Mouse (Mus musculus): ENCODE data around the gene Dand5. TPM values are rescaled to one million over a fixed set of nuclear protein-coding genes. Genes with fewer than 3 reads are reported as not detected.

The Dand5 gene
- polyA plus RNA-seq, 1 experiment, result 3.1 TPM

- peaks cover 33% of the 10 kb centered on the region for H3K4me1 ChIP-seq
- H3K27me3 ChIP-seq (replicated peaks), result peaks cover 31% of the 10 kb centered on the region
- no peaks in the 10 kb centered on the region for H3K9me3 ChIP-seq
- no peak for TF ChIP-seq GATA1 (IDR thresholded peaks at IDR 0.05; ENCODE audit: borderline replicate concordance, low read length)
- TF ChIP-seq FLI1 (IDR thresholded peaks at IDR 0.05; ENCODE audit: low read length), result no peak
- H3K36me3 ChIP-seq (replicated peaks; ENCODE audit: low read length), result peaks cover 23% of the 10 kb centered on the region
- H3K4me3 ChIP-seq (replicated peaks), result no peak overlapping the region
Measured at GRCm38 (mm10) chr8:84771941-84772378, 50.7 kb downstream of the Dand5 start.

- Histone ChIP-seq H3K4me3 (replicated peaks) (no peak overlapping the region), H3K4me1 (peaks cover 30% of the 10 kb centered on the region), H3K27me3 (replicated peaks) (peaks cover 34% of the 10 kb centered on the region), H3K36me3 (replicated peaks; ENCODE audit: low read length) (peaks cover 26% of the 10 kb centered on the region), H3K9me3 (no peaks in the 10 kb centered on the region)
- no peak for TF ChIP-seq GATA1 (IDR thresholded peaks at IDR 0.05; ENCODE audit: borderline replicate concordance, low read length)
- no peak for TF ChIP-seq FLI1 (IDR thresholded peaks at IDR 0.05; ENCODE audit: low read length)
Measured at GRCm38 (mm10) chr8:84771000-84771687, 51.5 kb downstream of the Dand5 start.

- Histone ChIP-seq H3K27me3 (replicated peaks) (peaks cover 29% of the 10 kb centered on the region), H3K9me3 (no peaks in the 10 kb centered on the region), H3K4me3 (replicated peaks) (no peak overlapping the region), H3K36me3 (replicated peaks; ENCODE audit: low read length) (peaks cover 26% of the 10 kb centered on the region), H3K4me1 (peaks cover 22% of the 10 kb centered on the region)
- TF ChIP-seq FLI1 (IDR thresholded peaks at IDR 0.05; ENCODE audit: low read length) (no peak), GATA1 (IDR thresholded peaks at IDR 0.05; ENCODE audit: borderline replicate concordance, low read length) (no peak)
Measured at GRCm38 (mm10) chr8:84770100-84770953, 52.3 kb downstream of the Dand5 start.

- H3K9me3 ChIP-seq, result no peaks in the 10 kb centered on the region
- TF ChIP-seq FLI1 (IDR thresholded peaks at IDR 0.05; ENCODE audit: low read length), result no peak
- no peak for TF ChIP-seq GATA1 (IDR thresholded peaks at IDR 0.05; ENCODE audit: borderline replicate concordance, low read length)
Measured at GRCm38 (mm10) chr8:84769324-84769723, 53.3 kb downstream of the Dand5 start.

GRCm38 (mm10) chr8:84768343-84769095 lies 54.1 kb downstream of the Dand5 start:
- Histone ChIP-seq H3K4me1 (peaks cover 10% of the 10 kb centered on the region; the same call in 1 of the 2 replicates), H3K4me3 (replicated peaks) (no peak overlapping the region), H3K36me3 (replicated peaks; ENCODE audit: low read length) (peaks cover 27% of the 10 kb centered on the region), H3K27me3 (replicated peaks) (peaks cover 33% of the 10 kb centered on the region), H3K9me3 (no peaks in the 10 kb centered on the region)
- TF ChIP-seq GATA1 (IDR thresholded peaks at IDR 0.05; ENCODE audit: borderline replicate concordance, low read length) (no peak), FLI1 (IDR thresholded peaks at IDR 0.05; ENCODE audit: low read length) (no peak)

More at GRCm38 (mm10) chr8:84769324-84769723, 53.3 kb downstream of the Dand5 start:
- H3K4me1 ChIP-seq, result peaks cover 15% of the 10 kb centered on the region
- peaks cover 27% of the 10 kb centered on the region for H3K27me3 ChIP-seq (replicated peaks)
- H3K36me3 ChIP-seq (replicated peaks; ENCODE audit: low read length), result peaks cover 27% of the 10 kb centered on the region
- H3K4me3 ChIP-seq (replicated peaks), result no peak overlapping the region

- Histone ChIP-seq H3K27me3 (replicated peaks) (peaks cover 32% of the 10 kb centered on the region), H3K9me3 (no peaks in the 10 kb centered on the region), H3K4me1 (peaks cover 7% of the 10 kb centered on the region; the same call in 1 of the 2 replicates), H3K4me3 (replicated peaks) (no peak overlapping the region), H3K36me3 (replicated peaks; ENCODE audit: low read length) (peaks cover 32% of the 10 kb centered on the region)
- TF ChIP-seq GATA1 (IDR thresholded peaks at IDR 0.05; ENCODE audit: borderline replicate concordance, low read length) (no peak), FLI1 (IDR thresholded peaks at IDR 0.05; ENCODE audit: low read length) (no peak)
Measured at GRCm38 (mm10) chr8:84767221-84767620, 55.4 kb downstream of the Dand5 start.

- Histone ChIP-seq H3K36me3 (replicated peaks; ENCODE audit: low read length) (peaks cover 26% of the 10 kb centered on the region), H3K4me1 (peaks cover 7% of the 10 kb centered on the region; the same call in 1 of the 2 replicates), H3K4me3 (replicated peaks) (no peak overlapping the region), H3K27me3 (replicated peaks) (peaks cover 29% of the 10 kb centered on the region), H3K9me3 (no peaks in the 10 kb centered on the region)
- TF ChIP-seq FLI1 (IDR thresholded peaks at IDR 0.05; ENCODE audit: low read length) (no peak), GATA1 (IDR thresholded peaks at IDR 0.05; ENCODE audit: borderline replicate concordance, low read length) (no peak)
Measured at GRCm38 (mm10) chr8:84766422-84766821, 56.2 kb downstream of the Dand5 start.

GRCm38 (mm10) chr8:84765629-84766028 lies 57.0 kb downstream of the Dand5 start:
- Histone ChIP-seq H3K4me3 (replicated peaks) (no peak overlapping the region), H3K4me1 (peaks cover 7% of the 10 kb centered on the region; the same call in 1 of the 2 replicates), H3K9me3 (no peaks in the 10 kb centered on the region), H3K36me3 (replicated peaks; ENCODE audit: low read length) (peaks cover 26% of the 10 kb centered on the region), H3K27me3 (replicated peaks) (peaks cover 30% of the 10 kb centered on the region)
- TF ChIP-seq GATA1 (IDR thresholded peaks at IDR 0.05; ENCODE audit: borderline replicate concordance, low read length) (no peak), FLI1 (IDR thresholded peaks at IDR 0.05; ENCODE audit: low read length) (no peak)

Other genes with a start within 250 kb of the Dand5 start
- 106 and 333 TPM in 2 replicates for gene Ier2, start 160.0 kb downstream of the Dand5 start, polyA plus RNA-seq (2012; ENCODE audit: insufficient read depth, low replicate concordance)
- 107 and 120 TPM in 2 replicates for gene Trmt1, start 136.5 kb downstream of the Dand5 start, polyA plus RNA-seq (2012; ENCODE audit: insufficient read depth, low replicate concordance)
- gene Nacc1, start 135.0 kb downstream of the Dand5 start, polyA plus RNA-seq (2012; ENCODE audit: insufficient read depth, low replicate concordance), result 144 and 266 TPM in 2 replicates
- 347 and 510 TPM in 2 replicates for gene Lyl1, start 121.4 kb downstream of the Dand5 start, polyA plus RNA-seq (2012; ENCODE audit: insufficient read depth, low replicate concordance)
- 2.7 and 19.7 TPM in 2 replicates for gene G430095P16Rik, start 99.8 kb downstream of the Dand5 start, polyA plus RNA-seq (2012; ENCODE audit: insufficient read depth, low replicate concordance)
- 18.4 and 27.4 TPM in 2 replicates for gene Nfix, start 22.5 kb downstream of the Dand5 start, polyA plus RNA-seq (2012; ENCODE audit: insufficient read depth, low replicate concordance)
- gene Gadd45gip1, start 8.7 kb upstream of the Dand5 start, polyA plus RNA-seq (2012; ENCODE audit: insufficient read depth, low replicate concordance), result 37.4 and 49.3 TPM in 2 replicates
- gene Rad23a, start 17.8 kb upstream of the Dand5 start, polyA plus RNA-seq (2012; ENCODE audit: insufficient read depth, low replicate concordance), result 338 and 623 TPM in 2 replicates
- 235 and 510 TPM in 2 replicates for gene Calr, start 24.1 kb upstream of the Dand5 start, polyA plus RNA-seq (2012; ENCODE audit: insufficient read depth, low replicate concordance)
- gene Farsa, start 34.2 kb upstream of the Dand5 start, polyA plus RNA-seq (2012; ENCODE audit: insufficient read depth, low replicate concordance), result 30.7 and 64.8 TPM in 2 replicates
- gene Syce2, start 49.3 kb upstream of the Dand5 start, polyA plus RNA-seq (2012; ENCODE audit: insufficient read depth, low replicate concordance), result 24.3 and 63.0 TPM in 2 replicates
- gene Gcdh, start 71.1 kb upstream of the Dand5 start, polyA plus RNA-seq (2012; ENCODE audit: insufficient read depth, low replicate concordance), result 13.9 and 24.1 TPM in 2 replicates
- gene Klf1, start 79.1 kb upstream of the Dand5 start, polyA plus RNA-seq (2012; ENCODE audit: insufficient read depth, low replicate concordance), result 7.9 and 11.9 TPM in 2 replicates
- gene Dnase2a, start 85.7 kb upstream of the Dand5 start, polyA plus RNA-seq (2012; ENCODE audit: insufficient read depth, low replicate concordance), result 3.5 and 13.5 TPM in 2 replicates
- 0.20 TPM in 1 of 2 replicates, not detected in the other for gene Mast1, start 114.5 kb upstream of the Dand5 start, polyA plus RNA-seq (2012; ENCODE audit: insufficient read depth, low replicate concordance)
- gene Rtbdn, start 124.2 kb upstream of the Dand5 start, polyA plus RNA-seq (2012; ENCODE audit: insufficient read depth, low replicate concordance), result not detected in 2 replicates
- not detected in 2 replicates for gene Gm49661, start 146.6 kb upstream of the Dand5 start, polyA plus RNA-seq (2012; ENCODE audit: insufficient read depth, low replicate concordance)
- 68.6 and 73.1 TPM in 2 replicates for gene Prdx2, start 146.8 kb upstream of the Dand5 start, polyA plus RNA-seq (2012; ENCODE audit: insufficient read depth, low replicate concordance)
- 248 and 286 TPM in 2 replicates for gene Rnaseh2a, start 146.9 kb upstream of the Dand5 start, polyA plus RNA-seq (2012; ENCODE audit: insufficient read depth, low replicate concordance)
- gene Junb, start 155.9 kb upstream of the Dand5 start, polyA plus RNA-seq (2012; ENCODE audit: insufficient read depth, low replicate concordance), result 743 and 797 TPM in 2 replicates
- gene Hook2, start 167.8 kb upstream of the Dand5 start, polyA plus RNA-seq (2012; ENCODE audit: insufficient read depth, low replicate concordance), result 7.3 and 8.9 TPM in 2 replicates
- 0.27 TPM in 1 of 2 replicates, not detected in the other for gene Best2, start 191.7 kb upstream of the Dand5 start, polyA plus RNA-seq (2012; ENCODE audit: insufficient read depth, low replicate concordance)
- 103 and 181 TPM in 2 replicates for gene Asna1, start 202.5 kb upstream of the Dand5 start, polyA plus RNA-seq (2012; ENCODE audit: insufficient read depth, low replicate concordance)
- gene Trir, start 204.0 kb upstream of the Dand5 start, polyA plus RNA-seq (2012; ENCODE audit: insufficient read depth, low replicate concordance), result 123 and 539 TPM in 2 replicates
- 5.1 and 5.3 TPM in 2 replicates for gene Tnpo2, start 214.1 kb upstream of the Dand5 start, polyA plus RNA-seq (2012; ENCODE audit: insufficient read depth, low replicate concordance)
- gene Fbxw9, start 237.2 kb upstream of the Dand5 start, polyA plus RNA-seq (2012; ENCODE audit: insufficient read depth, low replicate concordance), result 14.6 and 15.5 TPM in 2 replicates
- gene Gm5741, start 245.2 kb upstream of the Dand5 start, polyA plus RNA-seq (2012; ENCODE audit: insufficient read depth, low replicate concordance), result 8.7 TPM in 1 of 2 replicates, not detected in the other
- gene Dhps, start 248.9 kb upstream of the Dand5 start, polyA plus RNA-seq (2012; ENCODE audit: insufficient read depth, low replicate concordance), result 43.5 and 103 TPM in 2 replicates